Mouse (Mus musculus): Measurements from ENCODE around the gene Oasl2. TPM values are rescaled to one million over a fixed set of nuclear protein-coding genes. Genes with fewer than 3 reads are reported as not detected.
A peak's percentile ranks its signal among the peaks of the same experiment; 100 is the strongest.
"Not testable (repeated sequence)": the region's sequence is repeated elsewhere in the genome, so short reads cannot be mapped to it uniquely, and the experiment has no call there.

The Oasl2 gene
- polyA plus RNA-seq, 1 experiment from 2014 or later, result 5.3 TPM

DNA sequence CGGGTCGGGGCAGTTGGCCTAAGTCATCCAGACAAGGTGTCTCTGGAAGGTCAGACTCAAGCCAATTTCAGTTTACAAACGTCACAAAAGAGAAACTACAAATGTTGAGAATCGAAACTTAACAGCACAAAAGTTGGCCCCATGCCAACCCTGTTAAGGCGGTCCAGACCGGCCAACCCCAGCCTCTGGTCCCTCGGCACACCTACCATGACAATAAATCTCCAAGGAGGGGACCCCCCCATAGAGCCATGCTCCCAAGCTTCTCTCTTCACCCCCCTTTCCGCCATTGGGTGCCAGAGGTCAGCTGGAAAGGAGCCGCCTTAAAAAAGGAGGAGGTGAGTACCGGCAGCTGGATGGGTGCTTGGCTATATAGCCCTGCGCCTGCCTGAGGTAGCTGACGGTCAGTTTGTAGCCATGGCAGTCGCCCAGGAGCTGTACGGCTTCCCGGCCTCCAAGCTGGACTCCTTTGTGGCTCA is 26.3 kb downstream of the Oasl2 start, which contains the start of gene Oasl1:
TSS of gene Oasl1 (plus strand) at position 243 of the 476 bp plus-strand sequence.
- Histone ChIP-seq H3K4me1 (ENCODE audit: control insufficient read depth, insufficient read depth, low read depth, low read length) (peaks cover 4% of the 10 kb centered on the region; the same call in 1 of the 2 replicates), H3K27me3 (replicated peaks; ENCODE audit: control insufficient read depth, insufficient read depth, low read length) (no peaks in the 10 kb centered on the region), H3K4me3 (ENCODE audit: low read length) (peak within 1 kb of the TSS; percentile 16; the same call in 1 of the 2 replicates), H3K9ac (ENCODE audit: low read depth, low read length) (no peak within 1 kb of the TSS; the same call in 1 of the 2 replicates), H3K4me2 (ENCODE audit: low read length) (peak within 1 kb of the TSS; percentile 47), H3K27ac (ENCODE audit: low read depth, low read length) (no peak within 1 kb of the TSS), H3K36me3 (ENCODE audit: control insufficient read depth, insufficient read depth, low read length) (no peaks in the 10 kb centered on the region), H3K9me3 (ENCODE audit: control insufficient read depth, low read length) (no peaks in the 10 kb centered on the region)
- ATAC-seq, result no peak
- WGBS, result 40% methylated on average over 15 of the region's 15 CpGs

DNA sequence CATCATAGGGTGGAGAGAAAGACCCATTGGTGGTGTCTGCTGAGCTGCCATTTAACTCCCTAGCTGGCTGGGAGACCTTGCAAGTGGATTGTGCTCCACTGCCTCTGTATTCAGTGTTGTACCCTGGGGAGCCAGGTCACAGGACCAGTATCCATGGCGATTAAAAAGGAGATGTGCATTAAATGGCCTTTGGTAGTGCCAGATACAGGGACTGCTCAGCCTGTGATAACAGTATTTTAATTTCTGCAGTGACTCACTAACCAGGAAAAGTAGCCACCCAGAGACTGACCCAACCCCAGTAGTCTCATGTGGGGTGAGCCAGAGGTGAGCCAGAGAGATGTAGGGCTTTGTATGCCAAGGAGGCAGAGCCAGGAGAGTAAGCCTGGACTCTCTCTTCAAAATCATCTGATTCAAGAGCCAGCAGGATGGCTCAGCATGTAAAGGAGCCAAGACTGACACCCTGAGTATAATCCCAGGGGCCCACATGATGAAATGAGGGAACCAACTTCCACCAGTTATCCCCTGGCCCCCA is 29.5 kb downstream of the Oasl2 start:
- ATAC-seq, result no peak
- H3K27ac ChIP-seq (ENCODE audit: low read depth, low read length), result no peak overlapping the region
- H3K4me1 ChIP-seq (ENCODE audit: control insufficient read depth, insufficient read depth, low read depth, low read length), result peaks cover 4% of the 10 kb centered on the region; the same call in 1 of the 2 replicates
- no peaks in the 10 kb centered on the region for H3K36me3 ChIP-seq (ENCODE audit: control insufficient read depth, insufficient read depth, low read length)
- H3K9me3 ChIP-seq (ENCODE audit: control insufficient read depth, low read length), result no peaks in the 10 kb centered on the region
- no peaks in the 10 kb centered on the region for H3K27me3 ChIP-seq (replicated peaks; ENCODE audit: control insufficient read depth, insufficient read depth, low read length)
- no peak overlapping the region for H3K9ac ChIP-seq (ENCODE audit: low read depth, low read length)
- H3K4me3 ChIP-seq (ENCODE audit: low read length), result no peak overlapping the region
- no peak overlapping the region for H3K4me2 ChIP-seq (ENCODE audit: low read length)
- 65% methylated on average over 1 of the region's 1 CpGs for WGBS

DNA sequence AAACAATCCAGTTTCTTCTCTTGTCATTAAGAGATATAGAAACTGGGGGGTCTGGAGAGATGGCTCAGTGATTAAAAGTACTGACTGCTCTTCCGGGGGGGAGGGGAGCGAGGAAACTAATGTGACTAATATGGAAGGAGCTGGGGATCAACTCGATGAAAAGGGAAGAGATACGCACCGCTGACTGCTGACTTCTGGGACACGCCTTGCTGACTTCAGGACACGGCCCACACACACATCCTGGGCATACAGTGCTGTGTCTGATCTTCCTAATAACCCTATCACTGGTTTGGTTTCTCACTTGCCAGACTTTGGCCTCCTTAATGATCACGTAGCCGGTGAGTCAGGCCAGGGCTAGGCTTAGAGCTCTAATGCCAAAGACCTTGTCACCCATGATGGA is 30.0 kb downstream of the Oasl2 start:
- Histone ChIP-seq H3K4me2 (ENCODE audit: low read length) (no peak overlapping the region), H3K4me1 (ENCODE audit: control insufficient read depth, insufficient read depth, low read depth, low read length) (peaks cover 4% of the 10 kb centered on the region; the same call in 1 of the 2 replicates), H3K9me3 (ENCODE audit: control insufficient read depth, low read length) (no peaks in the 10 kb centered on the region), H3K4me3 (ENCODE audit: low read length) (no peak overlapping the region), H3K36me3 (ENCODE audit: control insufficient read depth, insufficient read depth, low read length) (no peaks in the 10 kb centered on the region), H3K27ac (ENCODE audit: low read depth, low read length) (no peak overlapping the region), H3K9ac (ENCODE audit: low read depth, low read length) (no peak overlapping the region), H3K27me3 (replicated peaks; ENCODE audit: control insufficient read depth, insufficient read depth, low read length) (no peaks in the 10 kb centered on the region)
- WGBS, result 86% methylated on average over 9 of the region's 9 CpGs
- no peak for ATAC-seq

DNA sequence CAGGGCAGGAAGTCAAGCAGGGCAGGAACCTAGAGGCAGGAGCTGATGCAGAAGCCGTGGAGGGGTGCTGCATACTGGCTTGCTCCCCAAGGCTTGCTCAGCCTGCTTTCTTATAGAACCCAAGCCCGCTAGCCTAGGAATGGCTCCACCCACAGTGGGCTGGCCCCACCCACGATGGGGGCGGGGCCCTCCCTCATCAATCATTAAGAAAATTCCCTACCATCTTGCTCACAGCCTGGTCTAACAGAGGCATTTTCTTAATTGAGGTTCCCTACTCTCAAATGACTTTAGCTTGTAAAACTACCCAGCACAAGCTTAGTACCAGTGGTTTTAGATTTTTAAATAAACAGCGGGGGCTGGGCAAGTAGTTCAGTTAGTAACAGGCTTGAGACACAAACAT is 34.9 kb downstream of the Oasl2 start:
- no peak for ATAC-seq
- no peak overlapping the region for H3K4me2 ChIP-seq (ENCODE audit: low read length)
- no peaks in the 10 kb centered on the region for H3K27me3 ChIP-seq (replicated peaks; ENCODE audit: control insufficient read depth, insufficient read depth, low read length)
- no peak overlapping the region for H3K9ac ChIP-seq (ENCODE audit: low read depth, low read length)
- no peak overlapping the region for H3K4me3 ChIP-seq (ENCODE audit: low read length)
- no peak overlapping the region for H3K27ac ChIP-seq (ENCODE audit: low read depth, low read length)
- no peaks in the 10 kb centered on the region for H3K9me3 ChIP-seq (ENCODE audit: control insufficient read depth, low read length)
- no peaks in the 10 kb centered on the region for H3K4me1 ChIP-seq (ENCODE audit: control insufficient read depth, insufficient read depth, low read depth, low read length)
- H3K36me3 ChIP-seq (ENCODE audit: control insufficient read depth, insufficient read depth, low read length), result no peaks in the 10 kb centered on the region
- WGBS, result 61% methylated on average over 5 of the region's 5 CpGs

DNA sequence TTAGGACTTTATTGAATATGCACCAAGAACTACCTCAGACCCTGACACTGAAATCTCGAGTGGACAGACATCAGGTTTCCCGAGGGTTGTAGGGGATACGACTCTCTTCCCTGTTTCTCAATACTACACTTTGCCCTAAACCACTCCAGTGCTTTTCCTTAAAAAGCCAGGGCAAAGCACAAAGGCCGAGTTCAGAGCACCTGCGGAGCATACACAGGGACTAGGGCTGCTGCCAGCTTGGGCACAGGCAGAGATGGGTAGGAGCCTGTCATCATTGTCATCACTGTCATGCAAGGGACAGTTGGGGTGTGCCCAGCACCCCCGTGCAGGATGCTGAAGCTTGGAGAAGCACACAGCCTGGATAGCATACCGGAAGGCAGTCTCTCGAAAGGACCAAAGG is 36.5 kb downstream of the Oasl2 start:
- H3K4me2 ChIP-seq (ENCODE audit: low read length), result no peak overlapping the region
- ATAC-seq, result no peak
- no peaks in the 10 kb centered on the region for H3K36me3 ChIP-seq (ENCODE audit: control insufficient read depth, insufficient read depth, low read length)
- 81% methylated on average over 8 of the region's 8 CpGs for WGBS
- no peaks in the 10 kb centered on the region for H3K27me3 ChIP-seq (replicated peaks; ENCODE audit: control insufficient read depth, insufficient read depth, low read length)
- no peak overlapping the region for H3K9ac ChIP-seq (ENCODE audit: low read depth, low read length)
- H3K4me1 ChIP-seq (ENCODE audit: control insufficient read depth, insufficient read depth, low read depth, low read length), result no peaks in the 10 kb centered on the region
- H3K4me3 ChIP-seq (ENCODE audit: low read length), result no peak overlapping the region
- H3K27ac ChIP-seq (ENCODE audit: low read depth, low read length), result no peak overlapping the region
- H3K9me3 ChIP-seq (ENCODE audit: control insufficient read depth, low read length), result no peaks in the 10 kb centered on the region

DNA sequence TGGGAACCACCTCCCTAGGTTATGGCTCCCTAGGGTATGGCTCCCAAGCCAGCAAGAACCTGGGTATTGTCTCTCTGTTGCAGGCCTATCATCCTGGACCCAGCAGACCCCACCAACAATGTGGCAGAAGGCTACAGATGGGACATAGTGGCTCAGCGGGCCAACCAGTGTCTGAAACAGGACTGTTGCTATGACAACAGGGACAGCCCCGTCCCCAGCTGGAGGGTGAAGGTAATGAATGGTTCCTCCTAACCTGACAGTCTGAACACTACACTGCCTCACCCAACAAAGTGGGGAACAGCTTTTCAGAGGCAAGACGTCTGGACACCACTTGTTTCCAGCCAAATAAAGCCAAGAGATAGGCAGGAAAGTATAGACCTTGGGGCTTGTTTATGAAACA is 39.1 kb downstream of the Oasl2 start:
- Histone ChIP-seq H3K27me3 (replicated peaks; ENCODE audit: control insufficient read depth, insufficient read depth, low read length) (no peaks in the 10 kb centered on the region), H3K4me3 (ENCODE audit: low read length) (no peak overlapping the region), H3K4me2 (ENCODE audit: low read length) (no peak overlapping the region), H3K36me3 (ENCODE audit: control insufficient read depth, insufficient read depth, low read length) (no peaks in the 10 kb centered on the region), H3K9me3 (ENCODE audit: control insufficient read depth, low read length) (no peaks in the 10 kb centered on the region), H3K4me1 (ENCODE audit: control insufficient read depth, insufficient read depth, low read depth, low read length) (no peaks in the 10 kb centered on the region), H3K9ac (ENCODE audit: low read depth, low read length) (no peak overlapping the region), H3K27ac (ENCODE audit: low read depth, low read length) (no peak overlapping the region)
- 0 out of 2 replicates have a peak, but pooled peaks have one; percentile 40 for ATAC-seq
- 12% methylated on average over 3 of the region's 3 CpGs for WGBS

DNA sequence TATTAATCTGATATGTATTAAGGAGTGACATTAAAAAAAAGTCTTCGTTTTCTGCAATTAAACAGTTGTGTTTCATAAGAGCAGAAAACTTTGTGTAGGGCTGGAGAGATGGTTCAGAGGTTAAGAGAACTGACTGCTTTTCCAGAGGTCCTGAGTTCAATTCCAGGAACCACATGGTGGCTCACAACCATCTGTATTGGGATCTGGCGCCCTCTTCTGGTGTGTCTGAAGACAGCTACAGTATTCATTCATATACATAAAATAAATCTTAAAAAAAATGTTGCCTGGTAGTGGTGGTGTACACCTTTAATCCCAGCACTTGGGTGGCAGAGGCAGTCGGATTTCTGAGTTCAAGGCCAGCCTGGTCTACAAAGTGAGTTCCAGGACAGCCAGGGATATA is 44.4 kb downstream of the Oasl2 start:
- not testable (repeated sequence) for H3K4me2 ChIP-seq (ENCODE audit: low read length); ATAC-seq; H3K36me3 ChIP-seq (ENCODE audit: control insufficient read depth, insufficient read depth, low read length); H3K4me3 ChIP-seq (ENCODE audit: low read length); H3K9ac ChIP-seq (ENCODE audit: low read depth, low read length); H3K9me3 ChIP-seq (ENCODE audit: control insufficient read depth, low read length); H3K4me1 ChIP-seq (ENCODE audit: control insufficient read depth, insufficient read depth, low read depth, low read length); H3K27ac ChIP-seq (ENCODE audit: low read depth, low read length); H3K27me3 ChIP-seq (replicated peaks; ENCODE audit: control insufficient read depth, insufficient read depth, low read length)
- 52% methylated on average over 3 of the region's 3 CpGs for WGBS

DNA sequence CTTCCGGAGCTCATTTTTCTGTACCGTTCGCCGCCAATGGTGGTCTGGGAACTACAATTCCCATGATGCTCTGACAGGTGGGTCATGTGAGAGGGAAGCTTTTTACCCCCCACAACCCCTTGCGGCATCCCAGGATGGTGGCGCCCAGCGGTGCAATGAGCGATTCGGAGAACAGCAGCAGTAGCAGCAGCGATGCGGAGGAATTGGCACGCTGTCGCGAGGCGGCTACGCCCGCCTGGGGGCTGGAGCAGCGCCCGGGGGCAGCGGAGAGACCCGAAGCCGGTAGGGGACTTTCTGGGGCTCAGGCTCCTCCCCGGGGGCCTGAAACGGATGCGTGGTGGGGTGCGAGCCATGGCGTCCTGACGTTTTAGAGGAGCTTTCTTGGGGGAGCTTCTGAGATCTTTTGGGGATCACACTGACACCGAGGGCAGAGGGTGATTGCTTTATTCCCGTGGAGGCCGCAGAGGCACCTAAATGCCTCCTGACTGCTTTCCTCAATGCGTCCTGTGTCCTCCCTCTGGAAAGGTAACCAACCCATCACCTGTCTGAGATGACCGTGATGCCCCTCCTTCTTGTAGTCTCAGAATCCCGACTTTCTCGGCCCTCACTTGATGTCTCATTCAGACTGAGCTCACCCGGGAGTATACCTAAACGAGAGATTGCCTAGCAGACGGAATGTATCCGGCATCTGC is 45.5 kb downstream of the Oasl2 start, which contains the start of gene 2210016L21Rik:
TSS of gene 2210016L21Rik (plus strand) at position 85 of the 692 bp plus-strand sequence.
- H3K36me3 ChIP-seq (ENCODE audit: control insufficient read depth, insufficient read depth, low read length), result peaks cover 17% of the 10 kb centered on the region
- peak within 1 kb of the TSS; percentile 70 for H3K4me3 ChIP-seq (ENCODE audit: low read length)
- H3K4me2 ChIP-seq (ENCODE audit: low read length), result peak within 1 kb of the TSS; percentile 52
- WGBS, result under 1% methylated on average over 39 of the region's 39 CpGs
- ATAC-seq, result peak; percentile 94
- H3K9ac ChIP-seq (ENCODE audit: low read depth, low read length), result peak within 1 kb of the TSS; percentile 90
- H3K4me1 ChIP-seq (ENCODE audit: control insufficient read depth, insufficient read depth, low read depth, low read length), result peaks cover 8% of the 10 kb centered on the region
- H3K9me3 ChIP-seq (ENCODE audit: control insufficient read depth, low read length), result no peaks in the 10 kb centered on the region
- no peaks in the 10 kb centered on the region for H3K27me3 ChIP-seq (replicated peaks; ENCODE audit: control insufficient read depth, insufficient read depth, low read length)
- H3K27ac ChIP-seq (ENCODE audit: low read depth, low read length), result peak within 1 kb of the TSS; percentile 87

DNA sequence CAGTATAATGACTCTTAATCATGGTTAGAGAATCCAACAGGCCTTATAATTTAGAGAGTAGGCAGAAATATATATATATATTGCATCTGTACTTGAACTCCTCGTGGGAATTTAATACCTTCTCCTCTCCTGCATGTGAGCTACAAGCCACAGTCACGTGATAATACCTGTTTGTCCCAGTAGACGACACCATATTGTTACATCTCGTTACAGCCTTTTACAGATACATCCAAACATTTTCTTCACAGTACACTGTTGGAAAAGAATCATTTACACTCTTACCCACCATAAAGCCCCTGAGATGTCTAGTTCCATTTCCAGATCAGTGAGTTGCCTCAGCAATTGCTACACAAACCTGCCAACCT is 46.0 kb downstream of the Oasl2 start:
- Histone ChIP-seq H3K9ac (ENCODE audit: low read depth, low read length) (peak overlapping the region; percentile 90), H3K4me3 (ENCODE audit: low read length) (peak overlapping the region; percentile 70), H3K4me1 (ENCODE audit: control insufficient read depth, insufficient read depth, low read depth, low read length) (peaks cover 8% of the 10 kb centered on the region), H3K27ac (ENCODE audit: low read depth, low read length) (no peak overlapping the region), H3K27me3 (replicated peaks; ENCODE audit: control insufficient read depth, insufficient read depth, low read length) (no peaks in the 10 kb centered on the region), H3K36me3 (ENCODE audit: control insufficient read depth, insufficient read depth, low read length) (peaks cover 21% of the 10 kb centered on the region), H3K9me3 (ENCODE audit: control insufficient read depth, low read length) (no peaks in the 10 kb centered on the region), H3K4me2 (ENCODE audit: low read length) (peak overlapping the region; percentile 52)
- WGBS, result 24% methylated on average over 4 of the region's 4 CpGs
- 0 out of 2 replicates have a peak, but pooled peaks have one; percentile 5 for ATAC-seq

All from hindbrain, embryonic 16.5 days (tissue).